Mouse (Mus musculus): ENCODE results near the gene Gm49721.
"Not testable (repeated sequence)": the region's sequence is repeated elsewhere in the genome, so short reads cannot be mapped to it uniquely, and the experiment has no call there.

Gene Gm49721

GRCm38 (mm10) chr17:7075519-7075918, 96.8 kb downstream of the Gm49721 start:
- not testable (repeated sequence) for DNase-seq (ENCODE audit: low read depth)

DNA sequence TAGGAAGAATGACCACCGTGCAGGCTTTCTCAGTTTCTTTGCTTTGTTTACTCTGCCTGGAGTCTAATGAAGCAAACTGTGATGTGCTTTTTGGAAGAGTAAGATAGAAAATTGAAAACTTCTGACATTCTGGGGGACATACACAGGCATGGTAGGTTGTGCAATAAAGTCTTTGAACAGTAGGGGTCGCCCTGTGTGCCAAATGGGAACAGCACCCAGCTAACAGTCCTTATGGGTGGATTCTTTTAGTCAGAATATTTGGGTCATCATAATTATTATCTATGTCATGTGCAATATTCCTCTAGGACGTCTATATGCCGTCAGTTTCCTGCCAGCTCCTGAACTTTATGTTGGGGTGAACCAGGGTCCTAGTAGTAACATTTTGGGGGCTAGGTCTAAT, 100.9 kb downstream of the Gm49721 start:
- DNase-seq (ENCODE audit: low read depth) = not testable (repeated sequence)

- not testable (repeated sequence) for DNase-seq (ENCODE audit: low read depth)
Measured at GRCm38 (mm10) chr17:7084523-7084922, 105.8 kb downstream of the Gm49721 start.

DNA sequence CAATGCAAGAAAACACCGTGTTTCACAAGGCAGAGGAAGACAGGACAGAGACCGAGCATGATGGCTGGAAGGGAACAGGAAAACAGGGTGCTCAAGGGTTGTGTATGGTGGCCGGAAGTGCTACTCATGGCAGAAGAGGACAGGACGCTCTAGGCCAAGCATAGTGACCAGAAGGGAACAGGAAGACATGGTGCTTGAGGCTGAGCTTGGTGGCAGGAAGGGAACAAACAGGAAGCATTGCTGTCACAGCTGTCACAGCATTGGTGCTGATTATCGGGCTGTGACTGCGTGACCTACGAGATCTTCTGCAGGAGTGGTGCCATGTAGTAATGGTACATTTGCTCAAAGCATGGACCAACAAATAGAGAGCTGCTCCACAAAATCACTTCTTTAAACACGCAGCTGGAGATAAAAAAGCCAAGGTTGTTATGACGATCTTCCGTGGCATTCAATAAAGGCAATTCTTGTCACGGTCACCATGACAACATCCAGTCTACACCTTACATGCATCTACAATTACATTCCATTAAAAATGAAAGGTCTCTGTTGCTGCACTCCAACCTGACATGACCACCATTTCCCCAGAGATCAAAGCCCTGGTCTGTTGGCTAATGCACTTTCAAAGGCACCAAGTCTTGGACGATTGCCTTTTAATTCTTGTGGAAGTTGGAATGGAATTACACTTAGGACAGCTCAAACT, 106.9 kb downstream of the Gm49721 start:
- DNase-seq (ENCODE audit: low read depth) = not testable (repeated sequence)

DNA sequence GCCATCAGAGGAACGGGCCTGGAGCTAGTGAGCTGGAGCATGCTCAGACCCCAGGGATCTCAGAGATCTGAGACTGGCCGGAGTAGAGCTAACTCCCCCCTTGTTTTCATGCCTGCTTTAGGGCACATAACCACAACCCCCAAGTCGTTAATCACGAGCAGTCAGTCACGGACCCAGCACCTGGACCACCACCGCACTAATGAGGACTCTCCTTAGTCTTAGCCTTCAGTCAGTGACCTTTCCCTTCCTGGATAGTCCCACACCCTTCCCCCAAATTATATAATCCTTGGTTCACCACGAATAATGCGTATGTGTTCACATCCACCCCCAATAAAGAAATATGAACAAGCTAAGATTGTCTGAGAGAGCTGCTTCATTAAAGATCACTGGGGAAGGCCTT, 108.1 kb downstream of the Gm49721 start:
- not testable (repeated sequence) for DNase-seq (ENCODE audit: low read depth)

All from fibroblast of lung, adult 2 months (primary cell).